Mouse (Mus musculus): ENCODE results near the gene Fgr.

- TF ChIP-seq POLR2A (IDR thresholded peaks at IDR 0.05; ENCODE audit: extremely low read depth, insufficient read depth, low read length) (no peak), CTCF (IDR thresholded peaks at IDR 0.05; ENCODE audit: extremely low read depth, insufficient read depth, low read length) (no peak)
Observed at GRCm38 (mm10) chr4:133003316-133004018, 29.6 kb downstream of the Fgr start.

All from cortical plate, adult 2 months (tissue).